Mouse (Mus musculus) spleen, embryonic (tissue): ENCODE measurements around the gene Cast.

ENCODE experiments used
- CTCF ChIA-PET: fragments of 350-600 bp; sonication (Branson Sonifier 250); formaldehyde crosslinking; loops from one replicate; lab custom pipeline; 2022; lab: Charles Lee

Cast gene

GRCm38 (mm10) chr13:74696225-74696624, 112.4 kb downstream of the Cast start:
- CTCF ChIA-PET, result no interaction called here

- CTCF ChIA-PET, result no interaction called here
These were observed 113.0 kb downstream of the Cast start for GRCm38 (mm10) chr13:74695497-74696193.
